Mouse (Mus musculus) heart, embryonic 14.5 days (tissue): ENCODE results near the gene Kctd3. TPM values are rescaled to one million over a fixed set of nuclear protein-coding genes. Genes with fewer than 3 reads are reported as not detected.

Source experiments
- ATAC-seq: fragments of 200-750 bp; cut with Nextera tagmentation; 2 replicates; pipeline ENCODE4 v1.8.0; 2017; ENCODE audit warnings: low read depth, moderate TSS enrichment; ENCODE audit not compliant: insufficient number of reproducible peaks, insufficient read depth, low FRiP score
- H3K27ac ChIP-seq, 2 experiments: fragments of 200-500 bp in 1 of 2; fragments of 300-500 bp in 1 of 2; sonication (generic) in 1 of 2; replicated peaks in 1 of 2; 2 replicates each; pipeline ENCODE4 v1.5.1; 2012 to 2014; ENCODE audit warnings: low read depth in 2 of 2, low read length in 2 of 2, control low read depth in 1 of 2, mild to moderate bottlenecking in 1 of 2, mixed read lengths in 1 of 2; ENCODE audit not compliant: control insufficient read depth in 1 of 2, insufficient read depth in 1 of 2
- H3K27me3 ChIP-seq: fragments of 300-500 bp; sonication (generic); 2 replicates; pipeline ENCODE4 v1.6.1; 2014; ENCODE audit warnings: mild to moderate bottlenecking, low read length, control low read depth; ENCODE audit not compliant: control insufficient read depth, insufficient read depth
- H3K36me3 ChIP-seq: fragments of 300-500 bp; sonication (generic); 2 replicates; pipeline ENCODE4 v1.6.1; 2014; ENCODE audit warnings: mild to moderate bottlenecking, control low read depth, low read length, mixed read lengths; ENCODE audit not compliant: control insufficient read depth, insufficient read depth
- H3K4me1 ChIP-seq, 2 experiments: fragments of 200-500 bp in 1 of 2; fragments of 300-500 bp in 1 of 2; sonication (generic) in 1 of 2; 2 replicates each; pipeline ENCODE4 v1.6.1; 2012 to 2014; ENCODE audit warnings: low read length in 2 of 2, control low read depth in 1 of 2, mixed read lengths in 1 of 2; ENCODE audit not compliant: control insufficient read depth in 2 of 2, insufficient read depth in 2 of 2
- H3K4me2 ChIP-seq: fragments of 300-500 bp; sonication (generic); 2 replicates; pipeline ENCODE4 v1.6.1; 2014; ENCODE audit warnings: mild to moderate bottlenecking, low read length
- H3K4me3 ChIP-seq, 2 experiments: fragments of 200-500 bp in 1 of 2; fragments of 300-500 bp in 1 of 2; sonication (generic) in 1 of 2; 2 replicates each; pipeline ENCODE4 v1.5.1; 2012 to 2014; ENCODE audit warnings: low read length in 2 of 2, mild to moderate bottlenecking in 2 of 2, control low read depth in 1 of 2, low read depth in 1 of 2, moderate library complexity in 1 of 2; ENCODE audit not compliant: control insufficient read depth in 1 of 2, insufficient read depth in 1 of 2
- H3K9ac ChIP-seq: fragments of 300-500 bp; sonication (generic); 2 replicates; pipeline ENCODE4 v1.6.1; 2014; ENCODE audit warnings: mild to moderate bottlenecking, low read length
- H3K9me3 ChIP-seq: fragments of 300-500 bp; sonication (generic); 2 replicates; pipeline ENCODE4 v1.6.1; 2016; ENCODE audit warnings: low read length, control low read depth; ENCODE audit not compliant: control insufficient read depth
- WGBS: fragments of 180-500 bp; shearing (Covaris S2); extraction: QIAGEN DNeasy Blood & Tissue Kit; methylation state at CpG from one replicate; pipeline ENCODE4 v1.1.7; 2014; 5-methylcytosine and 5-hydroxymethylcytosine counted together
- polyA plus RNA-seq: library from polyadenylated mRNA; unstranded; fragments of >200 nt; fragmentation: Nextera tagmentation; extraction: Ambion mirVana; gene quantifications from 2 replicates; pipeline ENCODE4 v1.2.1, GENCODE M21; 2014

Gene Kctd3
- 25.9 and 27.8 TPM in 2 replicates for polyA plus RNA-seq

GRCm38 (mm10) chr1:189007239-189007979 lies at the start of gene Kctd3:
Gene Kctd3, minus strand, starts transcription at chr1:189007841.
- Histone ChIP-seq H3K4me2 (peak within 1 kb of the TSS; percentile 95), H3K9ac (peak within 1 kb of the TSS; percentile 94), H3K27me3 (no peaks in the 10 kb centered on the region; the same call in 1 of the 2 replicates), H3K9me3 (no peaks in the 10 kb centered on the region), H3K27ac (peak within 1 kb of the TSS in 1 of 2 experiments; percentile 42; a peak in 2 of 4 replicates), H3K4me3 (peak within 1 kb of the TSS; percentile 58 to 98), H3K36me3 (peaks cover 9% of the 10 kb centered on the region; the same call in 1 of the 2 replicates), H3K4me1 (peaks cover 3 to 12% of the 10 kb centered on the region in 2 experiments; a peak in 3 of 4 replicates)
- peak; percentile 82 for ATAC-seq
- WGBS: under 1% methylated on average over 63 of the region's 74 CpGs

DNA sequence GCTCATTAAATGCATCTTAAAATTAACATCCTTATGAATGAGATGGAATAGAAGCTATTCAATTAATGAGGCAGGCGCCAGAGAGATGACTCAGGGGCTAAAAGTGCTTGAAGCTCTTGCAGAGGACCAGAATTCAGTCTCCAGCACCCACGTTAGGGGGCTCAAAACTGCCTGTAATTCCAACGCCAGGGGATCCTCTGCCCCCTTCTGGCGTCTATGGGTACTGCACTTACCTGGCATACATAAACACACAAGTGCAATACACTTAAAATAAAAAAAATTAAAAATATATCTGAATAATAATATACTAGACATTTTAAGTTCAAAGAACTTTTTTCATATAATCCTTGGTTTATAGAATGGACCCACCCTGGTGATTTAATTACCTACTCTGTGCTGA lies 49.8 kb upstream of the Kctd3 start:
- H3K4me3 ChIP-seq: no peak overlapping the region
- no peaks in the 10 kb centered on the region for H3K4me1 ChIP-seq
- no peaks in the 10 kb centered on the region for H3K27me3 ChIP-seq
- H3K27ac ChIP-seq: no peak overlapping the region
- no peaks in the 10 kb centered on the region for H3K36me3 ChIP-seq
- WGBS: 55% methylated on average over 4 of the region's 4 CpGs
- no peak for ATAC-seq
- no peak overlapping the region for H3K9ac ChIP-seq
- H3K9me3 ChIP-seq: no peaks in the 10 kb centered on the region
- no peak overlapping the region for H3K4me2 ChIP-seq

GRCm38 (mm10) chr1:189055933-189056332 lies 48.3 kb upstream of the Kctd3 start:
- ATAC-seq: no peak
- Histone ChIP-seq H3K4me3 (no peak overlapping the region), H3K4me1 (no peaks in the 10 kb centered on the region), H3K9ac (no peak overlapping the region), H3K27me3 (no peaks in the 10 kb centered on the region), H3K4me2 (no peak overlapping the region), H3K27ac (no peak overlapping the region), H3K36me3 (no peaks in the 10 kb centered on the region), H3K9me3 (no peaks in the 10 kb centered on the region)
- WGBS: 55% methylated on average over 2 of the region's 2 CpGs

DNA sequence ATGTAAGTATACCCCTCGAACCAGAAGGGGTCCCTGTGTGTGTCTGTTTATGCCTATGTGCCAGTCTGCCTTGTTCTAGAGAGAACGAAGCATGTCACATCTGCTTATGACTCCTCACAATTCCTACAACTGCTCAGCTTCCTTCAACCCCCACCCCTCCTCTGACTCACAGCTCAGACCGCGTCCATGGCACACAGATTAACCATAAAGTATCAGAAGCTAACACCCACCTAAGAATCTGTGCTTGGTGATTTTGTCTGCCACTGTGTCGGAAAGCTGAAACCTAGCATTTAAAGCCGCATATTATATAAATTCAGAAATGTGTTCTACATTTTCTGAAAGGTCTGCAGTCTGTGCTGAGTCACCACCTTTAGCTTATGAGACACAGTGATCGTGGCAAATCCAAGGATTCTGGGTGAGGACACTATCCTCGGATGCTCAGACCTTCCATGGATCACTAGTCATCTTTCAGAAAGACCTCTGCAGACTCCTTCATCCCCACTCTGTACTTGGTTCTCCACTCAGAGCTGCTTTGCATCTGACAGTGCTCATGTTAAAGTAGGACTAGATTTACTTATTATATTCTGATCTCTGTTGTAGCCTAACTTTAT lies 47.4 kb upstream of the Kctd3 start:
- 83% methylated on average over 8 of the region's 8 CpGs for WGBS
- Histone ChIP-seq H3K4me3 (no peak overlapping the region), H3K27ac (no peak overlapping the region), H3K36me3 (no peaks in the 10 kb centered on the region), H3K9me3 (no peaks in the 10 kb centered on the region), H3K4me2 (no peak overlapping the region), H3K27me3 (no peaks in the 10 kb centered on the region), H3K9ac (no peak overlapping the region), H3K4me1 (no peaks in the 10 kb centered on the region)
- no peak for ATAC-seq

- Histone ChIP-seq H3K9me3 (no peaks in the 10 kb centered on the region), H3K27ac (no peak overlapping the region), H3K4me2 (no peak overlapping the region), H3K4me3 (no peak overlapping the region), H3K27me3 (no peaks in the 10 kb centered on the region), H3K4me1 (no peaks in the 10 kb centered on the region), H3K36me3 (no peaks in the 10 kb centered on the region), H3K9ac (no peak overlapping the region)
- 62% methylated on average over 5 of the region's 5 CpGs for WGBS
- no peak for ATAC-seq
Observed at GRCm38 (mm10) chr1:189054191-189054590, 46.5 kb upstream of the Kctd3 start.

DNA sequence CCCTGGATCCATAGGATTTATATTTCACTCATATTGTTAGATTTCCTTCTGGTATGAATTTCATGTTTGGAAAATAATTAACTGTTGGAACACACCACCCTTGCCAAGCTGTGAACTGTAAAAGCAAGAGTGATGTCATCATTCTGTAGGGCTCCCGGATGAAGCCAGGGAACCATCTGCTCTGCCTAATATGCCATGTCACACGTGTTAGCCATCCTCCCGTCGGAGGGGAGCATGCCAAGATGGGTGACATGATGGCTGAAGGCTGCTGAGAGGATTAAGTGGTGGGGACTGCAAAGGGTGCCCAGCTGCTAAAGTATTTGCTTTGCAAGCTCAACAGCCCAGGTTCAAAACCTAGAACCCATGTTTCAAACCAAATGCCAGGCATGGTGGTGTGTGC lies 44.5 kb upstream of the Kctd3 start:
- Histone ChIP-seq H3K4me1 (no peaks in the 10 kb centered on the region), H3K4me2 (no peak overlapping the region), H3K4me3 (no peak overlapping the region), H3K36me3 (no peaks in the 10 kb centered on the region), H3K27ac (no peak overlapping the region), H3K27me3 (no peaks in the 10 kb centered on the region), H3K9me3 (no peaks in the 10 kb centered on the region), H3K9ac (no peak overlapping the region)
- no peak for ATAC-seq
- 79% methylated on average over 4 of the region's 4 CpGs for WGBS

DNA sequence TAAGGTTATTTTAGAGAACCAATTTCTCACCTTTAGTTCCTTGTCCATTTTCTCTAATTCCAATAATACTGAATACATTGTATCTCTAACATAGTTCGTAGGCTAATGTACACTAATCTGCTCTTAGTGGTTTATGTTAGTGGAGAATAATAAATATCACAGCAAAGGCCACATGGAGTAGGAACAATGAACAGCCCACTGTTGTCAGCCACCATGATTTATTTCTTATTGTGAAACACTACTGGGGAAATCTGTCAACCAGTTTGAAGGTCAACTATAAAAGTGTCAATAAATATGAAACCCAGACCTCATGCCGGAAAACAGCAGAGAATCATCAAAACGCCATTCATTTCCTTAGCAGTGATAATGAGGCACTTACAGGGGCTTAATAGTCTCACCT lies 42.5 kb upstream of the Kctd3 start:
- ATAC-seq: no peak
- no peak overlapping the region for H3K27ac ChIP-seq
- H3K4me2 ChIP-seq: no peak overlapping the region
- no peaks in the 10 kb centered on the region for H3K4me1 ChIP-seq
- no peak overlapping the region for H3K9ac ChIP-seq
- no peak overlapping the region for H3K4me3 ChIP-seq
- WGBS: 77% methylated on average over 3 of the region's 3 CpGs
- H3K36me3 ChIP-seq: no peaks in the 10 kb centered on the region
- no peaks in the 10 kb centered on the region for H3K9me3 ChIP-seq
- H3K27me3 ChIP-seq: no peaks in the 10 kb centered on the region
